Mouse (Mus musculus): Measurements from ENCODE around the gene Rps6ka1. TPM values are rescaled to one million over a fixed set of nuclear protein-coding genes. Genes with fewer than 3 reads are reported as not detected.
"Not testable (repeated sequence)": the region's sequence is repeated elsewhere in the genome, so short reads cannot be mapped to it uniquely, and the experiment has no call there.

Rps6ka1 gene
- total RNA-seq (2021) = 1 to 10 TPM; 9.0 to 9.6 TPM
- long read RNA-seq, experiment 1, transcript Rps6ka1-202 (22 exons, 3,135 nt) = major isoform, 19 of 22 reads
- long read RNA-seq, experiment 1, partial matches to known transcripts = 0 of 22 reads
- long read RNA-seq, experiment 1, other reads (novel, unspliced or antisense) = 1 of 22 reads
- long read RNA-seq, experiment 2, transcript Rps6ka1-202 (22 exons, 3,135 nt) = major isoform, 17 of 32 reads
- long read RNA-seq, experiment 2, transcript Rps6ka1-206 (21 exons, 2,982 nt) = minor isoform, 5 of 32 reads
- long read RNA-seq, experiment 2, partial matches to known transcripts = 1 of 32 reads
- long read RNA-seq, experiment 2, other reads (novel, unspliced or antisense) = 5 of 32 reads

- peak; percentile 39 to 55 for DNase-seq (ENCODE audit: low spot score in 2 of 2)
These were observed at the start of gene Rps6ka1 for GRCm38 (mm10) chr4:133887672-133888453. Gene Rps6ka1, minus strand, starts transcription at chr4:133887797.

- DNase-seq (ENCODE audit: low spot score in 2 of 2) = no peak
These were observed 44.2 kb upstream of the Rps6ka1 start for GRCm38 (mm10) chr4:133931785-133932184.

DNA sequence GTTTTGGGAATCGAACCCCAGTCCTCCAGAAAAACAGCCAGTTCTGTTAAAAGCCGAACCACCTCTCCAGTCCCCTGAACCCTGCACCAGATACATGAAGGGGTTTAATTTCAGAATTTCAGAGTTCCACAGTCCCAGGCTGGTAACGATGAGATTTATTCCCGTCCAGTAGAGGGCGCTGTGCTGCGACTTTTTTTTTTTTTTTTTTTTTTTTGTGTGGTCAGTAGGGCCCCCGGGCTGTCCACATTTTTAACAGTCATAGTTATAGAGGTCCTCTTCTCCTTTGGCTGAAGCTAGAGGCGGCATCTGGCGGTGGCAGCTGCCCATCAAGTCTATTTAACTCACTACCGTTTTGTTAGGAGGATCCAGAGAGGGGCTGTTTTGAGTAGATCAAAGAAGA, 43.8 kb upstream of the Rps6ka1 start:
- no peak for DNase-seq (ENCODE audit: low spot score in 2 of 2)

DNA sequence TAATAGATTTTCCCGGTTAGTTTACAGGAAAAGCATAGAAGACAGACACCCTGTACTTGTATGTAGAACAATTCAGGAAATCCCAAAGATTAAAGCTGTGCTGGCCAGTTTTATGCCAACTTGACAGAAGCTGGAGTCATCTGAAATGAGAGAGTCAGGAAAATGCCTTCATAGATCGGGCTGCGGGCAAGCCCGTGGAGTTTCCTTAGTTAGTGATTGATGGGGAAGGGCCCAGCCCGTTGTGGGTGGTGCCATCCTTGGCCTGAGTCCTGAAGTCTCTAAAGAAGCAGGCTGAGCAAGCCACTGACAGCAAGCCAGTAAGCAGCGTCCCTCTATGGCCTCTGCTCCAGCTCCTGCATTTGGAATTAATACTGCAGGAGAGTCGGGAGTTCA, 41.7 kb upstream of the Rps6ka1 start:
- no peak for DNase-seq (ENCODE audit: low spot score in 2 of 2)

DNA sequence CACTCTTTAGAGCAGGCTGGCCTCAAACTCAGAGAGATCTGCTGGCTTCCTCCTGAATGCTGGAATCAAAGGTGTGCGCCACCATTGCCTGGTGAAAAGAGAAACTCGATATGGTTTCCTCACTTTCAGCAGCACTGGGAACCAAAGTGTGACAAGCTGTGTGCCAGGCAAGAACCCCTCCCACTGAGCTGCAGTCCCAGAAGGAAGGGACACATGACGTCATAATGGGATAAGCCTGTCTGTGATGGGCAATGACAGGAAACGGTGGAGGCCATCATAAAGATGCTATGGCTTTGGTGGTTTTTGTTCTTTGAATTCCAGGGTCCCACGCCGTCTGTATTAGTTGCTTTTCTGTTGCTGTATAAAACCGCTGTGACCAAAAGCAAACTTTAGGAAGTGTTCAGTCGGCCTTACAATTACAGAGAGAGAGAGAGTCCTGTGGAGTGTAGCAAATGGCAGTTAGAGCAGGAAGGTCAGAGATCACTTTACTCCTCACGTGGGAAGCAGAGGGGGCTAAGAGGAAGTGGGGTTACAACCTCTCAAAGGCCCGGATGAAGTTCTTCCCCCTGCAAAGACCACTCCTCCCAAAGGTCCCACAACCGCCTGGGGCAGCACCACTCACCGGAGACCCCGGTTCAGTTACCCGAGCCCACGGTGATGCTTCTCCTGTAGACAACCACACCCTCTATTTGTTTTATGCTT, 41.1 kb upstream of the Rps6ka1 start:
- no peak for DNase-seq (ENCODE audit: low spot score in 2 of 2)

- DNase-seq (ENCODE audit: low spot score in 2 of 2) = no peak
These were observed 37.6 kb upstream of the Rps6ka1 start for GRCm38 (mm10) chr4:133925204-133925603.

- DNase-seq (ENCODE audit: low spot score in 2 of 2) = no peak
These were observed 36.1 kb upstream of the Rps6ka1 start for GRCm38 (mm10) chr4:133923743-133924142.

- DNase-seq (ENCODE audit: low spot score in 2 of 2) = peak; percentile 32 to 57
These were observed 30.7 kb upstream of the Rps6ka1 start for GRCm38 (mm10) chr4:133918093-133918825.

DNA sequence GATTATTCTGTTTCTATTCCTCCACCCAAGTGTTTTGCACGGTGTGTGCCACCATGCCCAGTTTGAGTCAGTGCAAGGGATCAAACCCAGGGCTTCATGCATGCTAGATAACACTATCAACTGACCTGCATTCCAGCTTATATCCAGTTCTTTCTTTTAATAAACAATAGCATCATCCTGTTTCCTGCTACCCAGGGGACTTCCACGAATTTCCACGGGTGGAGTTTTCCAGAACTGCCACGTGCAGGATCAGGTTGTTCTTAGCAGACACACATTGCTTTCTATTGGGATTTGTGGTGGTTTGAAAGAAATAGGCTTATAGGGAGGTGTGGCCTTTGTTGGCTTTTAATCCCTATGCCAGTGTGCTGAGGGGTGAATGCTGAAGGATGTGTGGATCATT, 24.4 kb upstream of the Rps6ka1 start:
- no peak for DNase-seq (ENCODE audit: low spot score in 2 of 2)

- DNase-seq (ENCODE audit: low spot score in 2 of 2) = peak; percentile 91 to 92
These were observed 22.9 kb upstream of the Rps6ka1 start for GRCm38 (mm10) chr4:133910236-133911211.

DNA sequence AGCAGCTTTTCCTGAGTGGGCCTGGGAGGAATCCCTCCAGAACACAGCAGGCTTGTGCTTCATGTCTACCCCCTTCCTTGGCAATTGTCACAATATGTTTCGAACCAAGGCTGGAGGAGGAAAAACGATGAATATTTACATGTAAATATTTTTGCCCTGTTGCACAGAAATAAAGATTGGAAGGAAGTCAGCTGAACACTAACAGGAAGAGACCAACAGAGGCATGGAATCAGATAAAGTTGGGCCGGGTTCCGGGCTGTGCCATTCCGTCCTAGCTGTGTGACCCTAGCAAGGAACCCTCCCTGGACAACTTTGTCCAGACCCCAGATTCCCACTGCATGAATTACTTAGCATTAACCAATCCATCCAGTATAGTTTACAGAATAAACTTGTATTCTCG, 20.5 kb upstream of the Rps6ka1 start:
- DNase-seq (ENCODE audit: low spot score in 2 of 2) = no peak

DNA sequence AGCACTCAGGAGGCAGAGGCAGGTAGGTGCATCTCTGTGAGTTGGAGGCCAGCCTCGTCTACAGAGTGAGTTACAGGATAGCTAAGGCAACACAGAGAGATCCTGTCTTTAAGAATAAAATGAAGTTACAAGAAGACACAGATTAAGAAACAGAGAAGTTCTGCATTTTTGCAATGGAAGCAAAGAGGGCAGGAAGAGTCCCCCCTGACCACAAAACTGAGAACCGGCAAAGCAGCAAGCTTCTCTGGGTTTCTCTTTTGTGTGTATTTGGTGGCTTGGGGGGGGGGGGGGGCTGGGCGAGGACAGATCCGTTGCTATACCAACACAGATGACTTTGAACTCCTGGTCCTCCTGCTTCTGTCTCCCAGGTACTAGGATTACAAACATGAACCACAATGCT, 19.5 kb upstream of the Rps6ka1 start:
- DNase-seq (ENCODE audit: low spot score in 2 of 2) = no peak

- DNase-seq (ENCODE audit: low spot score in 2 of 2) = not testable (repeated sequence)
These were observed 18.7 kb upstream of the Rps6ka1 start for GRCm38 (mm10) chr4:133906336-133906735.

DNA sequence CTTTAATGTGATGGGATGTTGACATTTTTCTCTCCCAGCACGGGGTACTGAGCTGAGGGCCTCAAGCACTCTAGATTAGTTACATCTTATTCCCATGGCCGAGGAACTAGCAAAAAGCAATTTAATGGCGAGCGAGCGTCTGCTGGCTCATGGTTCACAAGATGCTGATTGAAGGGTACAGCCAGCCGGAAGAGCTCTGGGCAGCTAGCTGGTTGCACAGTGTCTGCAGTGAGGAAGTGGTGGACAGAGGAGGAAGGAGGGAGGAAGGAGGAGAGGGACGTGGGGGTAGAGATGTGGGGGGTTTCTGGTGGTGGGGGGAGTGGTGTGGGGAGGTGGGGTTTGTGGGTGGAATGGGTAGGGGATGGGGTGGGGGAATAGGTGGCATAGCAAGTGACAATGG, 17.6 kb upstream of the Rps6ka1 start:
- DNase-seq (ENCODE audit: low spot score in 2 of 2) = no peak

- no peak for DNase-seq (ENCODE audit: low spot score in 2 of 2)
These were observed 16.7 kb upstream of the Rps6ka1 start for GRCm38 (mm10) chr4:133904326-133904725.

DNA sequence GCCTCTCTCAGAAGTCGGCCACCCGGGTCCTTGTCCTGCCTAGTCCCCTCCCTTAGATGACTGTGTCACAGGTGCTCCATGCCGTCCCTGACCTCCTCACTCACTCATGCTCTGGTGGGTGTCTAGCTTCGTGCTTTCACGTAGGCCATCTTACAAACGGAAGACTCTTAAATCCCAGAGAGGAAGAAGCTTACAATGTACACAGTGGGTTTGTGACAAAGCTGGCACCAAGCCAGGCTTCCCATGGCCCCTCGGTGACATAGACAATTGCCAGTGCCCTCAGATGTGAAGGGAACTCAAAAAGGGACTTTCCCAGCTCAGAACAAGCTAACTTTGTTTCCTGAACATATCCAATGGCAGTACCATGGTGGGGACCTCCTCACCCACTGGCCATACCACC, 15.8 kb upstream of the Rps6ka1 start:
- no peak for DNase-seq (ENCODE audit: low spot score in 2 of 2)

DNA sequence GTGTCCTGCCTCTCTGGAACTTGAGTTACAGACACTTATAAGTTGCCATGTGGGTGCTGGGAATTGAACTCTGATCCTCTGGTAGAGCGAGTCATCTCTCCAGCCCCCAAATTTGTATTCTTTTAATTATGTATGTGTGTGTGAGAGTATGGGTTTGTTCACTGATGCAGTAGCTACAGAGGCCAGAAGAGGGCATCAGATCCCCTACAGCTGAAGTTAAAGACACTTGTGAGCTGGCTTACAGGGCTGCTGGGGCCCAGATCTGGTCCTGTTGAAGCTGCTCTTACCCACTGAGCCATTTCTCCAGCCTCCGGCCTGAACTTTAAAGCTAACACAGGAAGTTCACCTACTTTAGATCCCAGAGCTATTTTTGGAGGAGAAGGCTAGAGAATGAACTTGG, 14.9 kb upstream of the Rps6ka1 start:
- no peak for DNase-seq (ENCODE audit: low spot score in 2 of 2)

DNA sequence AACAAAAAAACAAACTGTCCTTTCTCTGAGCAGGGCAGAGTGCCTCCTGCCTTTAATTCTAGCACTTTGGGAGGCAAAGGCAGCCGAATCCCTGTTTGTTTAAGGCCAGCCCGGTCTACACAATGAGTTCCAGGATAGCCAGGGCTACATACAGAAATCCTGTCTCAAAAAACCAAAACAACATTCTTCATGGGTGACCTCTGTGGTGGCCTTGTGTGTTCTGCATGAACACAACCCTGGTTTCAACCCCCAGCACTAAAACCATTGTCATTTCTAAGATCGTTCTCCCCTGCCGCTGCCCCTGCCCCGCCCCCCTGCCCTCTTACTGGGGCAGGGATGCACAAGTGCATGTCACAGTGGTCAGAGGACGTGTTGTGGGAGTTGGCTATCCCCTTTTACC, 13.3 kb upstream of the Rps6ka1 start:
- no peak for DNase-seq (ENCODE audit: low spot score in 2 of 2)

DNA sequence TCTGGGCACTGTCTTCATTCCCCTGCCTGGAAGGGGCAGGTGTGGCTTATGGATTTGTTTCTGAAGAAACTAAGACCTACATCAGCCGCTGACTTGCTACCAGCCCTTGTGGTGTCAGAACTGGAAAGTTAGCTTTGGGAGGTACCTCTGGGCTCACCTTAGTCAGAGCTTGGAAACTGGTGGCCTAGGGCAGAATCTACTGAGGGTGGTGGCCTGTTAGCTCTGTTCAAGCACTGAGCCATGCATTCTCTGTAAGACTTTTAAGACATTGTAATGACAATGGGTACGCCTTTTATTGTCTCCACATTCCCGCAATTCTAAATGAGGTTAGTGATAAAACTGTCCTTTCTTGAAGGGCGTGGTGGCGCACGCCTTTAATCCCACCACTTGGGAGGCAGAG, 12.8 kb upstream of the Rps6ka1 start:
- DNase-seq (ENCODE audit: low spot score in 2 of 2) = no peak

DNA sequence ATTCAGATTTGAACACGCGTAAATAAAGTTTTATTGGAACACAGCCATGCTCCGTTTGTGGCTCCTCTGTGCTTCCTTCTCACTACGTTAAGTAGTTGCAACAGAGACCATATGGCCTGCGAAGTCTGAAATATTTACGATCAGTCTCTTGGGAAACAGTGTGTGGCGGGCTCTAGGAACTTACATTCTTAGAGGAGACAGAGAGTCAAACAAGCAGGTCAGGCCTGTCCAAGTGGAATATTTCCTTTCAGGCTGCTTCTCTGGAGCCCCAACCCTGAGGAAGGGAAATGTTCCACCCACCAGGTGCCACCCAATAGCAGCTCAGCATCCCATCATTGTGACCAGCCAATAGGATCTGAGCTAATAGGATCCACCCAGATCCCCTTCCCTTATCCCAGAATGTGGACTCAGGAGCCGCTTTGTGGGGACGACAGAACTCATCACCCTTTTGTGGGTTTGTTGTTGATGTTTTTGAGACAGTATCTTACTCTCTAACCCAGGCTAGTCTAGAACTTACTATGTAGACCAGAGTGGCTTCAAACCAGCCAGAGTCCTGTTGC, 11.7 kb upstream of the Rps6ka1 start:
- DNase-seq (ENCODE audit: low spot score in 2 of 2) = no peak

Data from gastrocnemius, postnatal 4 days (tissue).